Comparison of ENCODE assay signal across 10 mouse cellular contexts in the genomic region with DNA sequence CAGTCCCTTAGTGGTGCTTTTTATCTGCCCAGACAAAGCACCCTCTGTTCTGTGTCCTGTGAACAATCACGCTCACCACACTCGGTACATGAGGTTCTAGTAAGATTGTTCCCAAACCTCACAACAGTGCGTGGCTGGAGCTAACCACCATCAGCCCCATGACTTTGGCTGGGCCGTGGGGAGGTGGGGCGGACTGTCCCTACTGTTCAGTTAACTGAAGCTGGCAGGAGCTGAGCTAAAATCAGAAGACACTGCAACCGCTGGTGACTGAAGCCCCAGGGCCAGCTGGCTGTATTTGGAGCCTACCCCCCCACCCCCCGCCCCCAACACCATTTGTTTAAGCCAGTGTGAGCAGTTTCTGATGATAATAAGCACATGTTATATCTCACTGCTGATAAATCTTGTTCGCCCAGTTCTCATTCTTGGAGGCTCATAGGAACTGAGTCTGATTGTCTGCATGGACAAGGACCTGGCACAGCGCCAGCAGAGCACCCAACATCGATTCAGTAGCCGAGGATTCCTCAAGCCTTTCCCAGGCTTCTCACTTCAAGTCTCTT. TPM values are rescaled to one million over a fixed set of nuclear protein-coding genes. Genes with fewer than 3 reads are reported as not detected.
DNase-seq lines count a peak whose midpoint lies in the region; ATAC-seq and TF ChIP-seq lines count a peak whose summit lies in the region.
"Had no signal": no experiment of that assay in that cellular context is flagged by ENCODE, and none has a peak within 500 bp of the region (broad histone marks: within the 10 kb centered on the region; RNA-seq: fewer than 3 reads in every experiment).

No protein-coding gene starts in this region.

- H3K4me1 ChIP-seq in limb, embryonic 14.5 days (ENCODE audit: control insufficient read depth, insufficient read depth, low read length): no peaks in the 10 kb centered on the region
- H3K4me1 ChIP-seq in limb, embryonic 10.5 days: no peaks in the 10 kb centered on the region
- H3K4me1 ChIP-seq in forebrain, embryonic 12.5 days: peaks cover 13% of the 10 kb centered on the region; the same call in 1 of the 2 replicates
- H3K4me1 ChIP-seq in midbrain, embryonic 14.5 days (ENCODE audit: control insufficient read depth, insufficient read depth, low read length): no peaks in the 10 kb centered on the region
- H3K4me1 ChIP-seq: stomach, embryonic 15.5 days had no signal

- peaks cover 70% of the 10 kb centered on the region for H3K36me3 ChIP-seq in limb, embryonic 14.5 days (ENCODE audit: control insufficient read depth, insufficient read depth, low read length)
- peaks cover 78% of the 10 kb centered on the region for H3K36me3 ChIP-seq in limb, embryonic 10.5 days
- peaks cover 58% of the 10 kb centered on the region for H3K36me3 ChIP-seq in forebrain, embryonic 12.5 days (replicated peaks)
- peaks cover 55% of the 10 kb centered on the region for H3K36me3 ChIP-seq in midbrain, embryonic 14.5 days (ENCODE audit: control insufficient read depth, insufficient read depth, low read length)

- no peaks in the 10 kb centered on the region for H3K27me3 ChIP-seq in limb, embryonic 14.5 days (ENCODE audit: control insufficient read depth, insufficient read depth, low read length)
- H3K27me3 ChIP-seq in limb, embryonic 10.5 days (ENCODE audit: low read depth, poor library complexity, severe bottlenecking): no peaks in the 10 kb centered on the region
- H3K27me3 ChIP-seq in forebrain, embryonic 12.5 days: no peaks in the 10 kb centered on the region
- no peaks in the 10 kb centered on the region for H3K27me3 ChIP-seq in midbrain, embryonic 14.5 days (ENCODE audit: control insufficient read depth, insufficient read depth, low read length)
- H3K27me3 ChIP-seq: stomach, embryonic 15.5 days had no signal

- TF ChIP-seq CTCF in layer of hippocampus, adult 2 months (conservative IDR thresholded peaks at IDR 0.05): no peak

- peak; percentile 12 for DNase-seq in limb, embryonic 14.5 days (ENCODE audit: low spot score)
- no peak for DNase-seq in limb, embryonic 10.5 days (ENCODE audit: low spot score)
- DNase-seq in layer of hippocampus, adult 2 months (ENCODE audit: low spot score in 2 of 2): peak; percentile 32 to 40
- peak; percentile 58 for DNase-seq in midbrain, embryonic 14.5 days
- DNase-seq in thymus, postnatal 10 days (ENCODE audit: low spot score in 2 of 2): no peak
- DNase-seq in liver: no peak

- WGBS in limb, embryonic 14.5 days: 89% methylated on average over 11 of the region's 11 CpGs
- 88% methylated on average over 11 of the region's 11 CpGs for WGBS in limb, embryonic 10.5 days
- 69% methylated on average over 11 of the region's 11 CpGs for WGBS in forebrain, embryonic 12.5 days
- WGBS in midbrain, embryonic 14.5 days: 62% methylated on average over 11 of the region's 11 CpGs

- no peak overlapping the region for H3K4me2 ChIP-seq in limb, embryonic 14.5 days (replicated peaks; ENCODE audit: low read depth, low read length, severe bottlenecking)
- H3K4me2 ChIP-seq in forebrain, embryonic 12.5 days: no peak overlapping the region
- no peak overlapping the region for H3K4me2 ChIP-seq in midbrain, embryonic 14.5 days (ENCODE audit: low read length)
- H3K4me2 ChIP-seq: stomach, embryonic 15.5 days had no signal

- ATAC-seq in limb, embryonic 14.5 days (ENCODE audit: low FRiP score, low read depth): no peak
- ATAC-seq in forebrain, embryonic 12.5 days (ENCODE audit: low FRiP score): peak; percentile 23; the same call in 1 of the 2 replicates
- peak; percentile 40; the same call in 1 of the 2 replicates for ATAC-seq in midbrain, embryonic 14.5 days (ENCODE audit: low FRiP score, low TSS enrichment)
- no peak for ATAC-seq in inflammation-experienced regulatory T-cells, adult 6 months

- TF ChIP-seq POLR2A in limb, embryonic 14.5 days (IDR thresholded peaks at IDR 0.05; ENCODE audit: borderline replicate concordance, extremely low read depth, insufficient read depth, insufficient read length): no peak

- H3K9ac ChIP-seq in limb, embryonic 14.5 days (ENCODE audit: low read depth, low read length, severe bottlenecking): no peak overlapping the region
- H3K9ac ChIP-seq in forebrain, embryonic 12.5 days: no peak overlapping the region
- H3K9ac ChIP-seq in midbrain, embryonic 14.5 days (replicated peaks; ENCODE audit: low read length): no peak overlapping the region
- H3K9ac ChIP-seq: liver, embryonic 14.5 days; stomach, embryonic 15.5 days had no signal

- H3K9me3 ChIP-seq in limb, embryonic 14.5 days (ENCODE audit: control insufficient read depth, low read length): no peaks in the 10 kb centered on the region
- H3K9me3 ChIP-seq in limb, embryonic 10.5 days (replicated peaks): no peaks in the 10 kb centered on the region
- no peaks in the 10 kb centered on the region for H3K9me3 ChIP-seq in forebrain, embryonic 12.5 days
- no peaks in the 10 kb centered on the region for H3K9me3 ChIP-seq in midbrain, embryonic 14.5 days (ENCODE audit: control insufficient read depth, low read length)
- H3K9me3 ChIP-seq: stomach, embryonic 15.5 days had no signal

- H3K4me3 ChIP-seq in limb, embryonic 14.5 days (replicated peaks; ENCODE audit: low read length): no peak overlapping the region
- H3K4me3 ChIP-seq in limb, embryonic 10.5 days: no peak overlapping the region
- H3K4me3 ChIP-seq in forebrain, embryonic 12.5 days (replicated peaks): no peak overlapping the region
- no peak overlapping the region for H3K4me3 ChIP-seq in layer of hippocampus, adult 2 months
- no peak overlapping the region for H3K4me3 ChIP-seq in midbrain, embryonic 14.5 days (replicated peaks; ENCODE audit: low read depth, low read length)
- H3K4me3 ChIP-seq: stomach, embryonic 15.5 days had no signal

- H3K27ac ChIP-seq in limb, embryonic 14.5 days (replicated peaks; ENCODE audit: low read depth, low read length): no peak overlapping the region
- no peak overlapping the region for H3K27ac ChIP-seq in limb, embryonic 10.5 days
- H3K27ac ChIP-seq in forebrain, embryonic 12.5 days: peak overlapping the region; percentile 44; the same call in 1 of the 2 replicates
- H3K27ac ChIP-seq in layer of hippocampus, adult 2 months: peak overlapping the region; percentile 81
- H3K27ac ChIP-seq in midbrain, embryonic 14.5 days (replicated peaks; ENCODE audit: low read depth, low read length): peak overlapping the region; percentile 42
- H3K27ac ChIP-seq: liver, embryonic 14.5 days; stomach, embryonic 15.5 days had no signal

RNA-seq across cellular contexts. Expression of gene Ak3, which starts 23.3 kb away (rescaled TPM):
- polyA plus RNA-seq in limb, embryonic 14.5 days (2012; rRNA removed): 33.9 and 36.0 TPM in 2 replicates
- 83.9 and 84.8 TPM in 2 replicates for polyA plus RNA-seq in limb, embryonic 14.5 days (2014; fragmentation: Nextera tagmentation; extraction: Ambion mirVana)
- 64.1 and 69.6 TPM in 2 replicates for polyA plus RNA-seq in limb, embryonic 10.5 days (2016; fragmentation: Nextera tagmentation; extraction: Ambion mirVana)
- 68.0 and 68.6 TPM in 2 replicates for polyA plus RNA-seq in forebrain, embryonic 12.5 days (2016; fragmentation: Nextera tagmentation; extraction: Ambion mirVana)
- 10 to 100 TPM; 51.5 to 53.0 TPM for total RNA-seq in layer of hippocampus, adult 2 months (2021)
- polyA plus RNA-seq in midbrain, embryonic 14.5 days (2014; fragmentation: Nextera tagmentation; extraction: Ambion mirVana): 55.1 and 79.5 TPM in 2 replicates
- 10 to 100 TPM; 13.7 to 24.2 (median 17.2) TPM for polyA plus RNA-seq in inflammation-experienced regulatory T-cells, adult 6 months (2017; shearing (Covaris generic))

RNA-seq across cellular contexts. Expression of gene Cdc37l1, which starts 34.3 kb away (rescaled TPM):
- 32.1 and 35.8 TPM in 2 replicates for polyA plus RNA-seq in limb, embryonic 14.5 days (2012; rRNA removed)
- 39.6 and 47.8 TPM in 2 replicates for polyA plus RNA-seq in limb, embryonic 14.5 days (2014; fragmentation: Nextera tagmentation; extraction: Ambion mirVana)
- polyA plus RNA-seq in limb, embryonic 10.5 days (2016; fragmentation: Nextera tagmentation; extraction: Ambion mirVana): 31.1 and 40.5 TPM in 2 replicates
- polyA plus RNA-seq in forebrain, embryonic 12.5 days (2016; fragmentation: Nextera tagmentation; extraction: Ambion mirVana): 56.2 and 64.1 TPM in 2 replicates
- total RNA-seq in layer of hippocampus, adult 2 months (2021): 100 to 1,000 TPM; 105 to 114 TPM
- polyA plus RNA-seq in midbrain, embryonic 14.5 days (2014; fragmentation: Nextera tagmentation; extraction: Ambion mirVana): 54.8 and 62.3 TPM in 2 replicates
- polyA plus RNA-seq in inflammation-experienced regulatory T-cells, adult 6 months (2017; shearing (Covaris generic)): 10 to 100 TPM; 32.8 to 35.6 (median 33.4) TPM

RNA-seq across cellular contexts. Expression of gene 4430402I18Rik, which starts 56.9 kb away (rescaled TPM):
- 0.59 and 1.0 TPM in 2 replicates for polyA plus RNA-seq in limb, embryonic 14.5 days (2012; rRNA removed)
- 1.0 and 1.5 TPM in 2 replicates for polyA plus RNA-seq in limb, embryonic 14.5 days (2014; fragmentation: Nextera tagmentation; extraction: Ambion mirVana)
- 0.06 TPM in 1 of 2 replicates, not detected in the other for polyA plus RNA-seq in limb, embryonic 10.5 days (2016; fragmentation: Nextera tagmentation; extraction: Ambion mirVana)
- polyA plus RNA-seq in forebrain, embryonic 12.5 days (2016; fragmentation: Nextera tagmentation; extraction: Ambion mirVana): 0.37 and 1.3 TPM in 2 replicates
- total RNA-seq in layer of hippocampus, adult 2 months (2021): 1 to 10 TPM; 7.4 to 9.2 TPM
- polyA plus RNA-seq in midbrain, embryonic 14.5 days (2014; fragmentation: Nextera tagmentation; extraction: Ambion mirVana): 0.85 and 0.96 TPM in 2 replicates
- polyA plus RNA-seq in inflammation-experienced regulatory T-cells, adult 6 months (2017; shearing (Covaris generic)): not detected

Comparison
In these comparisons a context has a peak if more than half of its experiments do, and no peak if none do; other contexts are left out.
1. DNase-seq: peak in limb, embryonic 14.5 days (single experiment), layer of hippocampus, adult 2 months (2 of 2) and midbrain, embryonic 14.5 days (single experiment); none in limb, embryonic 10.5 days (single experiment), thymus, postnatal 10 days (0 of 2) and liver (single experiment).
2. ATAC-seq: peak in forebrain, embryonic 12.5 days (single experiment) and midbrain, embryonic 14.5 days (single experiment); none in limb, embryonic 14.5 days (single experiment) and inflammation-experienced regulatory T-cells, adult 6 months (single experiment).
3. H3K27ac ChIP-seq: peak in forebrain, embryonic 12.5 days (single experiment), layer of hippocampus, adult 2 months (single experiment) and midbrain, embryonic 14.5 days (single experiment); none in limb, embryonic 14.5 days (single experiment) and limb, embryonic 10.5 days (single experiment).